Mouse (Mus musculus): ENCODE measurements at regions not wholly inside any gene's neighbourhood (a gene's known extent, or its start where the extent isn't known, plus 50 kb on each side); places are given as distances from the start of the nearest gene placed in this dataset.

- TF ChIP-seq POLR2A (IDR thresholded peaks at IDR 0.05; ENCODE audit: insufficient read depth, low read depth, low read length) (no peak), CTCF (IDR thresholded peaks at IDR 0.05; ENCODE audit: insufficient read depth, low read depth, low read length) (no peak)
Measured at GRCm38 (mm10) chr17:67548966-67549700, 83.4 kb downstream of the Lrrc30 start.

All from olfactory bulb, adult 2 months (tissue).